ENCODE assay signal across 27 mouse cellular contexts in genomic region chrX:70006113-70006512, GRCm38 (mm10).
DNase-seq lines count a peak whose midpoint lies in the region; ATAC-seq and TF ChIP-seq lines count a peak whose summit lies in the region.
"Had no signal": no experiment of that assay in that cellular context is flagged by ENCODE, and none has a peak within 500 bp of the region (broad histone marks: within the 10 kb centered on the region; RNA-seq: fewer than 3 reads in every experiment).

No protein-coding gene starts in this region.

- WGBS in embryonic facial prominence, embryonic 11.5 days, result 17% methylated on average over 2 of the region's 2 CpGs
- 27% methylated on average over 2 of the region's 2 CpGs for WGBS in embryonic facial prominence, embryonic 10.5 days
- 13% methylated on average over 2 of the region's 2 CpGs for WGBS in kidney, embryonic 16.5 days
- 13% methylated on average over 2 of the region's 2 CpGs for WGBS in kidney, adult 2 months

- TF ChIP-seq POLR2A in kidney, adult 2 months (IDR thresholded peaks at IDR 0.05; ENCODE audit: low read depth, low read length), result no peak

- no peaks in the 10 kb centered on the region for H3K9me3 ChIP-seq in embryonic facial prominence, embryonic 11.5 days (replicated peaks; ENCODE audit: control insufficient read depth, low read length)
- no peaks in the 10 kb centered on the region for H3K9me3 ChIP-seq in embryonic facial prominence, embryonic 10.5 days
- no peaks in the 10 kb centered on the region for H3K9me3 ChIP-seq in kidney, embryonic 16.5 days (ENCODE audit: low read length)
- H3K9me3 ChIP-seq: embryonic facial prominence, embryonic 12.5 days; embryonic facial prominence, embryonic 15.5 days; heart, embryonic 12.5 days; heart, embryonic 15.5 days; hindbrain, embryonic 10.5 days; hindbrain, embryonic 13.5 days had no signal

- H3K4me3 ChIP-seq in embryonic facial prominence, embryonic 11.5 days (ENCODE audit: low read depth, low read length), result no peak overlapping the region
- H3K4me3 ChIP-seq in embryonic facial prominence, embryonic 10.5 days, result no peak overlapping the region
- no peak overlapping the region for H3K4me3 ChIP-seq in kidney, embryonic 16.5 days (ENCODE audit: low read length)
- H3K4me3 ChIP-seq in kidney, adult 2 months (ENCODE audit: insufficient read depth, low read depth, low read length), result no peak overlapping the region
- H3K4me3 ChIP-seq: embryonic facial prominence, embryonic 12.5 days; embryonic facial prominence, embryonic 15.5 days; heart, embryonic 12.5 days; heart, embryonic 15.5 days; hindbrain, embryonic 10.5 days; hindbrain, embryonic 13.5 days had no signal

- no peak overlapping the region for H3K4me2 ChIP-seq in embryonic facial prominence, embryonic 11.5 days (ENCODE audit: low read depth, low read length)
- H3K4me2 ChIP-seq in kidney, embryonic 16.5 days (replicated peaks; ENCODE audit: low read depth, low read length), result no peak overlapping the region
- H3K4me2 ChIP-seq: embryonic facial prominence, embryonic 12.5 days; embryonic facial prominence, embryonic 15.5 days; heart, embryonic 12.5 days; heart, embryonic 15.5 days; hindbrain, embryonic 13.5 days had no signal

- H3K9ac ChIP-seq in embryonic facial prominence, embryonic 11.5 days (replicated peaks; ENCODE audit: low read length), result no peak overlapping the region
- H3K9ac ChIP-seq in kidney, embryonic 16.5 days (replicated peaks; ENCODE audit: low read length), result no peak overlapping the region
- H3K9ac ChIP-seq: embryonic facial prominence, embryonic 12.5 days; embryonic facial prominence, embryonic 15.5 days; forebrain, postnatal 0 days; heart, embryonic 12.5 days; heart, embryonic 15.5 days; hindbrain, embryonic 13.5 days had no signal

- no peaks in the 10 kb centered on the region for H3K27me3 ChIP-seq in embryonic facial prominence, embryonic 11.5 days (ENCODE audit: control insufficient read depth, insufficient read depth, low read length)
- H3K27me3 ChIP-seq in embryonic facial prominence, embryonic 10.5 days (replicated peaks; ENCODE audit: low read depth, poor library complexity, severe bottlenecking), result 0 out of 2 replicates have a peak, but pooled peaks cover 2% of the 10 kb centered on the region
- no peaks in the 10 kb centered on the region for H3K27me3 ChIP-seq in kidney, embryonic 16.5 days (ENCODE audit: insufficient read depth, low read length)
- H3K27me3 ChIP-seq in kidney, adult 2 months (replicated peaks; ENCODE audit: control insufficient read depth, insufficient read depth, low read length), result no peaks in the 10 kb centered on the region
- H3K27me3 ChIP-seq: embryonic facial prominence, embryonic 12.5 days; embryonic facial prominence, embryonic 15.5 days; heart, embryonic 12.5 days; heart, embryonic 15.5 days; hindbrain, embryonic 13.5 days had no signal

- no peak overlapping the region for H3K27ac ChIP-seq in embryonic facial prominence, embryonic 11.5 days (replicated peaks; ENCODE audit: low read depth, low read length)
- no peak overlapping the region for H3K27ac ChIP-seq in embryonic facial prominence, embryonic 10.5 days (replicated peaks)
- H3K27ac ChIP-seq in kidney, embryonic 16.5 days (ENCODE audit: low read length), result no peak overlapping the region
- no peak overlapping the region for H3K27ac ChIP-seq in kidney, adult 2 months (ENCODE audit: insufficient read depth, low read depth, low read length)
- H3K27ac ChIP-seq: embryonic facial prominence, embryonic 15.5 days; heart, embryonic 15.5 days; hindbrain, embryonic 10.5 days; hindbrain, embryonic 13.5 days had no signal

- no peak for ATAC-seq in embryonic facial prominence, embryonic 11.5 days (replicated peaks; ENCODE audit: insufficient number of reproducible peaks, low FRiP score, low TSS enrichment, low read depth)
- peak; percentile 96 for ATAC-seq in kidney, embryonic 16.5 days (ENCODE audit: low FRiP score, low TSS enrichment)
- ATAC-seq: CD4-positive, CD25-positive, alpha-beta regulatory T cell, adult 4 months; forebrain, embryonic 14.5 days; forebrain, postnatal 0 days; hindbrain, embryonic 16.5 days had no signal

- no peaks in the 10 kb centered on the region for H3K4me1 ChIP-seq in embryonic facial prominence, embryonic 11.5 days (ENCODE audit: control insufficient read depth, insufficient read depth, low read length)
- 0 out of 2 replicates have a peak, but pooled peaks cover 6% of the 10 kb centered on the region for H3K4me1 ChIP-seq in embryonic facial prominence, embryonic 10.5 days
- H3K4me1 ChIP-seq in kidney, embryonic 16.5 days (ENCODE audit: insufficient read depth, low read length), result no peaks in the 10 kb centered on the region
- no peaks in the 10 kb centered on the region for H3K4me1 ChIP-seq in kidney, adult 2 months (ENCODE audit: control insufficient read depth, insufficient read depth, low read length)
- H3K4me1 ChIP-seq: embryonic facial prominence, embryonic 12.5 days; embryonic facial prominence, embryonic 15.5 days; heart, embryonic 12.5 days; heart, embryonic 15.5 days; hindbrain, embryonic 10.5 days; hindbrain, embryonic 13.5 days had no signal

- peak; percentile 7 for DNase-seq in embryonic facial prominence, embryonic 11.5 days (ENCODE audit: low spot score)
- no peak for DNase-seq in embryonic facial prominence, embryonic 10.5 days (ENCODE audit: low spot score)
- no peak for DNase-seq in kidney, adult 2 months
- DNase-seq in embryo, embryonic 10.5 days (ENCODE audit: low spot score), result peak; percentile 36
- no peak for DNase-seq in right cerebral cortex, postnatal 10 days (ENCODE audit: low spot score in 2 of 2)
- DNase-seq in frontal cortex, adult 2 months (ENCODE audit: extremely low spot score in 1 of 2, low spot score in 1 of 2), result no peak
- DNase-seq: adrenal gland, adult 2 months; adrenal gland, postnatal 14 days; cerebellum, adult 11 months; cerebellum, adult 2 months; cerebellum, adult 9-11 months; cerebellum, postnatal 25 days; forebrain, postnatal 0 days; gastrocnemius, postnatal 25 days; heart, adult 18-20 months; heart, postnatal 10 days; heart, postnatal 36 days had no signal

- no peaks in the 10 kb centered on the region for H3K36me3 ChIP-seq in embryonic facial prominence, embryonic 11.5 days (replicated peaks; ENCODE audit: control insufficient read depth, insufficient read depth, low read depth, low read length)
- no peaks in the 10 kb centered on the region for H3K36me3 ChIP-seq in embryonic facial prominence, embryonic 10.5 days (replicated peaks)
- H3K36me3 ChIP-seq in kidney, embryonic 16.5 days (ENCODE audit: insufficient read depth, low read length), result no peaks in the 10 kb centered on the region
- no peaks in the 10 kb centered on the region for H3K36me3 ChIP-seq in kidney, adult 2 months (ENCODE audit: control insufficient read depth, insufficient read depth, low read length)
- H3K36me3 ChIP-seq: embryonic facial prominence, embryonic 12.5 days; embryonic facial prominence, embryonic 15.5 days; heart, embryonic 12.5 days; heart, embryonic 15.5 days; hindbrain, embryonic 10.5 days; hindbrain, embryonic 13.5 days had no signal

- no peak for TF ChIP-seq CTCF in kidney, adult 2 months (conservative IDR thresholded peaks at IDR 0.05; ENCODE audit: insufficient read depth, insufficient read length, low read depth, low read length)

Comparison
In these comparisons a context has a peak if more than half of its experiments do, and no peak if none do; other contexts are left out.
1. DNase-seq: peak in embryonic facial prominence, embryonic 11.5 days (single experiment) and embryo, embryonic 10.5 days (single experiment); none in embryonic facial prominence, embryonic 10.5 days (single experiment), kidney, adult 2 months (single experiment), right cerebral cortex, postnatal 10 days (0 of 2) and frontal cortex, adult 2 months (0 of 2).